Mouse (Mus musculus) liver, adult 2 months (tissue): Measurements from ENCODE around the gene Rex1bd. TPM values are rescaled to one million over a fixed set of nuclear protein-coding genes. Genes with fewer than 3 reads are reported as not detected.

Experiments
- DNase-seq: peaks from one replicate; pipeline ENCODE4 v3.0.0-alpha.2; 2011; ENCODE audit warnings: low read depth, low spot score; ENCODE audit errors: extremely low read depth
- H3K27ac ChIP-seq: fragments of 200-500 bp; replicated peaks from 2 replicates; pipeline ENCODE4 v1.5.1; 2012; ENCODE audit warnings: low read depth, mild to moderate bottlenecking, control low read depth, inconsistent platforms, low read length; ENCODE audit not compliant: insufficient read depth
- H3K27me3 ChIP-seq: fragments of 200-500 bp; 2 replicates; pipeline ENCODE4 v1.6.1; 2012; ENCODE audit warnings: mild to moderate bottlenecking, moderate library complexity, low read length, inconsistent platforms; ENCODE audit not compliant: control insufficient read depth, insufficient read depth
- H3K36me3 ChIP-seq: fragments of 200-500 bp; 2 replicates; pipeline ENCODE4 v1.6.1; 2012; ENCODE audit warnings: low read length, inconsistent platforms; ENCODE audit not compliant: control insufficient read depth, insufficient read depth
- H3K4me1 ChIP-seq: fragments of 200-500 bp; 2 replicates; pipeline ENCODE4 v1.6.1; 2011; ENCODE audit warnings: low read length; ENCODE audit not compliant: control insufficient read depth, insufficient read depth
- H3K4me3 ChIP-seq: fragments of 200-500 bp; 2 replicates; pipeline ENCODE4 v1.5.1; 2011; ENCODE audit warnings: low read depth, mild to moderate bottlenecking, control low read depth, low read length, moderate library complexity; ENCODE audit not compliant: insufficient read depth
- H3K79me2 ChIP-seq: fragments of 200-500 bp; 2 replicates; pipeline ENCODE4 v1.6.1; 2012; ENCODE audit warnings: inconsistent platforms, mild to moderate bottlenecking, low read length, moderate library complexity; ENCODE audit not compliant: control insufficient read depth, insufficient read depth
- H3K9ac ChIP-seq: fragments of 200-500 bp; 2 replicates; pipeline ENCODE4 v1.6.1; 2012; ENCODE audit warnings: low read depth, mild to moderate bottlenecking, control low read depth, inconsistent platforms, low read length
- CTCF ChIP-seq: fragments of 200-500 bp; IDR thresholded peaks from 2 replicates; pipeline ENCODE4 v1.5.1; 2011; ENCODE audit warnings: low read depth, low read length, control low read depth
- POLR2A ChIP-seq: fragments of 200-500 bp; IDR thresholded peaks from 2 replicates; pipeline ENCODE4 v1.6.1; 2011; ENCODE audit warnings: low read length, control low read depth; ENCODE audit not compliant: insufficient read depth; ENCODE audit errors: extremely low read depth
- WGBS: fragments of 180-500 bp; shearing (Covaris S2); methylation state at CpG from one replicate; pipeline ENCODE4 v1.1.7; 2018; 5-methylcytosine and 5-hydroxymethylcytosine counted together
- polyA plus RNA-seq: library from polyadenylated mRNA; depleted of rRNA; stranded (reverse); fragments of >200 nt; gene quantifications from 2 replicates; pipeline ENCODE4 v1.2.3, GENCODE M21; 2012
- total RNA-seq: library from RNA; depleted of rRNA; stranded (reverse); fragments of >200 nt; gene quantifications from 2 replicates; pipeline ENCODE4 v1.2.3, GENCODE M21; 2014

The Rex1bd gene
- total and polyA plus RNA-seq, 2 experiments = 60.8 to 141 TPM

GRCm38 (mm10) chr8:70476333-70477268 is 30.0 kb downstream of the Rex1bd start, which contains the start of gene Klhl26:
TSS of gene Klhl26 (minus strand) at chr8:70476968.
- Histone ChIP-seq H3K4me3 (peak within 1 kb of the TSS; percentile 97), H3K4me1 (no peaks in the 10 kb centered on the region; the same call in 1 of the 2 replicates), H3K36me3 (no peaks in the 10 kb centered on the region), H3K27ac (peak within 1 kb of the TSS; percentile 59), H3K27me3 (no peaks in the 10 kb centered on the region), H3K9ac (peak within 1 kb of the TSS; percentile 96), H3K79me2 (peaks cover 13% of the 10 kb centered on the region; the same call in 1 of the 2 replicates)
- DNase-seq = peak; percentile 90
- WGBS = under 1% methylated on average over 53 of the region's 53 CpGs
- peak; percentile 70; the same call in 1 of the 2 replicates for TF ChIP-seq POLR2A
- no peak for TF ChIP-seq CTCF

- no peak for DNase-seq
- no peak for TF ChIP-seq CTCF
- TF ChIP-seq POLR2A = no peak
- WGBS = 99% methylated on average over 7 of the region's 7 CpGs
- H3K36me3 ChIP-seq = no peaks in the 10 kb centered on the region
- no peak overlapping the region for H3K9ac ChIP-seq
- H3K79me2 ChIP-seq = peaks cover 17% of the 10 kb centered on the region; the same call in 1 of the 2 replicates
- no peak overlapping the region for H3K4me3 ChIP-seq
- peaks cover 20% of the 10 kb centered on the region for H3K4me1 ChIP-seq
- no peaks in the 10 kb centered on the region for H3K27me3 ChIP-seq
- H3K27ac ChIP-seq = no peak overlapping the region
These were observed 34.7 kb downstream of the Rex1bd start for GRCm38 (mm10) chr8:70471856-70472255.

GRCm38 (mm10) chr8:70469938-70470337 is 36.6 kb downstream of the Rex1bd start:
- no peaks in the 10 kb centered on the region for H3K36me3 ChIP-seq
- H3K4me1 ChIP-seq = peaks cover 21% of the 10 kb centered on the region
- no peaks in the 10 kb centered on the region for H3K27me3 ChIP-seq
- H3K4me3 ChIP-seq = no peak overlapping the region
- WGBS = 77% methylated on average over 2 of the region's 2 CpGs
- TF ChIP-seq POLR2A = no peak
- no peak for TF ChIP-seq CTCF
- H3K79me2 ChIP-seq = peaks cover 5% of the 10 kb centered on the region; the same call in 1 of the 2 replicates
- DNase-seq = no peak
- no peak overlapping the region for H3K9ac ChIP-seq
- H3K27ac ChIP-seq = 0 out of 2 replicates have a peak overlapping the region, but pooled peaks have one; percentile 12

GRCm38 (mm10) chr8:70469295-70469916 is 37.1 kb downstream of the Rex1bd start:
- Histone ChIP-seq H3K27ac (0 out of 2 replicates have a peak overlapping the region, but pooled peaks have one; percentile 15), H3K27me3 (no peaks in the 10 kb centered on the region), H3K4me1 (peaks cover 21% of the 10 kb centered on the region), H3K9ac (no peak overlapping the region), H3K4me3 (no peak overlapping the region), H3K36me3 (no peaks in the 10 kb centered on the region), H3K79me2 (peaks cover 4% of the 10 kb centered on the region; the same call in 1 of the 2 replicates)
- TF ChIP-seq POLR2A = no peak
- TF ChIP-seq CTCF = no peak
- WGBS = 23% methylated on average over 10 of the region's 10 CpGs
- peak; percentile 42 for DNase-seq

- TF ChIP-seq POLR2A = no peak
- TF ChIP-seq CTCF = no peak
- peaks cover 21% of the 10 kb centered on the region for H3K4me1 ChIP-seq
- peaks cover 4% of the 10 kb centered on the region; the same call in 1 of the 2 replicates for H3K79me2 ChIP-seq
- WGBS = 90% methylated on average over 4 of the region's 4 CpGs
- no peak overlapping the region for H3K9ac ChIP-seq
- H3K4me3 ChIP-seq = no peak overlapping the region
- no peaks in the 10 kb centered on the region for H3K27me3 ChIP-seq
- no peak for DNase-seq
- no peak overlapping the region for H3K27ac ChIP-seq
- no peaks in the 10 kb centered on the region for H3K36me3 ChIP-seq
These were observed 37.8 kb downstream of the Rex1bd start for GRCm38 (mm10) chr8:70468733-70469132.
